Mouse (Mus musculus) cerebellum, adult (tissue): ENCODE data around the gene Tsen15.

ENCODE experiments used
- ATAC-seq: cut with Nextera tagmentation; 2 replicates; pipeline ENCODE4 v1.9.2; 2017; ENCODE audit warnings: mild to moderate bottlenecking, moderate library complexity, mixed read lengths; ENCODE audit not compliant: insufficient number of reproducible peaks, low FRiP score, low TSS enrichment

Gene Tsen15

GRCm38 (mm10) chr1:152386188-152386835 is at the start of gene Tsen15:
Gene Tsen15, minus strand, starts transcription at chr1:152386688.
- ATAC-seq = peak; percentile 97

- ATAC-seq = no peak
Measured at GRCm38 (mm10) chr1:152434166-152434565, 47.7 kb upstream of the Tsen15 start.

GRCm38 (mm10) chr1:152429805-152430204 is 43.3 kb upstream of the Tsen15 start:
- no peak for ATAC-seq

GRCm38 (mm10) chr1:152427912-152428581 is 41.6 kb upstream of the Tsen15 start:
- ATAC-seq = no peak

- ATAC-seq = no peak
Measured at GRCm38 (mm10) chr1:152423052-152423451, 36.6 kb upstream of the Tsen15 start.

- no peak for ATAC-seq
Measured at GRCm38 (mm10) chr1:152422295-152422694, 35.8 kb upstream of the Tsen15 start.

- ATAC-seq = no peak
Measured at GRCm38 (mm10) chr1:152417602-152418001, 31.1 kb upstream of the Tsen15 start.

GRCm38 (mm10) chr1:152416306-152416904 is 29.9 kb upstream of the Tsen15 start:
- no peak for ATAC-seq

GRCm38 (mm10) chr1:152414451-152414850 is 28.0 kb upstream of the Tsen15 start:
- no peak for ATAC-seq

- no peak for ATAC-seq
Measured at GRCm38 (mm10) chr1:152413961-152414360, 27.5 kb upstream of the Tsen15 start.

- ATAC-seq = no peak
Measured at GRCm38 (mm10) chr1:152413116-152413515, 26.6 kb upstream of the Tsen15 start.

- peak; percentile 87 for ATAC-seq
Measured at GRCm38 (mm10) chr1:152410657-152411056, 24.2 kb upstream of the Tsen15 start.

GRCm38 (mm10) chr1:152409356-152409755 is 22.9 kb upstream of the Tsen15 start:
- no peak for ATAC-seq

GRCm38 (mm10) chr1:152407021-152407946 is 20.8 kb upstream of the Tsen15 start:
- ATAC-seq = no peak

- no peak for ATAC-seq
Measured at GRCm38 (mm10) chr1:152400556-152401540, 14.4 kb upstream of the Tsen15 start.

GRCm38 (mm10) chr1:152399790-152400555 is 13.5 kb upstream of the Tsen15 start, which contains the start of gene Colgalt2:
Gene Colgalt2, plus strand, starts transcription at chr1:152399830.
- peak; percentile 81 for ATAC-seq

- ATAC-seq = no peak
Measured at GRCm38 (mm10) chr1:152398708-152399107, 12.2 kb upstream of the Tsen15 start.

GRCm38 (mm10) chr1:152394956-152395515 is 8.5 kb upstream of the Tsen15 start:
- ATAC-seq = no peak
